Mouse (Mus musculus) yolk sac, embryonic 10.5 days (tissue): ENCODE measurements around the gene Adgrl4.

Source experiments
- DNase-seq: peaks from one replicate; pipeline ENCODE4 v3.0.0-alpha.2; 2017; ENCODE audit warnings: low spot score

Gene Adgrl4

GRCm38 (mm10) chr3:151488853-151489252 is 51.2 kb downstream of the Adgrl4 start:
- no peak for DNase-seq

- no peak for DNase-seq
These were observed 67.9 kb downstream of the Adgrl4 start for GRCm38 (mm10) chr3:151505606-151506005.

GRCm38 (mm10) chr3:151511184-151511583 is 73.5 kb downstream of the Adgrl4 start:
- DNase-seq, result no peak

GRCm38 (mm10) chr3:151547182-151547581 is 109.5 kb downstream of the Adgrl4 start:
- DNase-seq, result no peak

- no peak for DNase-seq
These were observed 113.3 kb downstream of the Adgrl4 start for GRCm38 (mm10) chr3:151551002-151551401.

GRCm38 (mm10) chr3:151556635-151557034 is 118.9 kb downstream of the Adgrl4 start:
- DNase-seq, result no peak

GRCm38 (mm10) chr3:151557125-151557524 is 119.4 kb downstream of the Adgrl4 start:
- no peak for DNase-seq

- DNase-seq, result no peak
These were observed 119.9 kb downstream of the Adgrl4 start for GRCm38 (mm10) chr3:151557607-151558006.

- no peak for DNase-seq
These were observed 120.7 kb downstream of the Adgrl4 start for GRCm38 (mm10) chr3:151558374-151558773.

- no peak for DNase-seq
These were observed 128.3 kb downstream of the Adgrl4 start for GRCm38 (mm10) chr3:151565664-151566621.

- DNase-seq, result no peak
These were observed 128.9 kb downstream of the Adgrl4 start for GRCm38 (mm10) chr3:151566629-151567028.

GRCm38 (mm10) chr3:151567541-151567940 is 129.9 kb downstream of the Adgrl4 start:
- DNase-seq, result no peak

- DNase-seq, result no peak
These were observed 134.4 kb downstream of the Adgrl4 start for GRCm38 (mm10) chr3:151572089-151572488.

- DNase-seq, result no peak
These were observed 137.6 kb downstream of the Adgrl4 start for GRCm38 (mm10) chr3:151575292-151575691.

GRCm38 (mm10) chr3:151576155-151576554 is 138.5 kb downstream of the Adgrl4 start:
- no peak for DNase-seq

GRCm38 (mm10) chr3:151591904-151592303 is 154.2 kb downstream of the Adgrl4 start:
- no peak for DNase-seq
